Mouse (Mus musculus): Measurements from ENCODE around the gene Zbtb48. TPM values are rescaled to one million over a fixed set of nuclear protein-coding genes. Genes with fewer than 3 reads are reported as not detected.
A peak's percentile ranks its signal among the peaks of the same experiment; 100 is the strongest.

Zbtb48 gene
- 17.5 and 20.6 TPM in 2 replicates for polyA plus RNA-seq (2015; fragmentation: Nextera tagmentation; extraction: Ambion mirVana)

GRCm38 (mm10) chr4:152027524-152027923, at the start of gene Zbtb48:
TSS of gene Zbtb48 (minus strand) at chr4:152027671.
- Histone ChIP-seq H3K36me3 (ENCODE audit: control insufficient read depth, insufficient read depth, low read length) (peaks cover 12% of the 10 kb centered on the region; the same call in 1 of the 2 replicates), H3K4me2 (ENCODE audit: low read depth, low read length) (peak within 1 kb of the TSS; percentile 99), H3K9me3 (ENCODE audit: control insufficient read depth, low read length) (no peaks in the 10 kb centered on the region), H3K9ac (ENCODE audit: low read length) (peak within 1 kb of the TSS; percentile 80), H3K4me3 (ENCODE audit: low read length) (peak within 1 kb of the TSS; percentile 78), H3K27ac (ENCODE audit: low read length) (peak within 1 kb of the TSS; percentile 69), H3K4me1 (replicated peaks; ENCODE audit: control insufficient read depth, insufficient read depth, low read length) (peaks cover 36% of the 10 kb centered on the region), H3K27me3 (ENCODE audit: control insufficient read depth, insufficient read depth, low read depth, low read length) (no peaks in the 10 kb centered on the region)
- under 1% methylated on average over 35 of the region's 35 CpGs for WGBS
- peak; percentile 98 for ATAC-seq (ENCODE audit: low read depth)

DNA sequence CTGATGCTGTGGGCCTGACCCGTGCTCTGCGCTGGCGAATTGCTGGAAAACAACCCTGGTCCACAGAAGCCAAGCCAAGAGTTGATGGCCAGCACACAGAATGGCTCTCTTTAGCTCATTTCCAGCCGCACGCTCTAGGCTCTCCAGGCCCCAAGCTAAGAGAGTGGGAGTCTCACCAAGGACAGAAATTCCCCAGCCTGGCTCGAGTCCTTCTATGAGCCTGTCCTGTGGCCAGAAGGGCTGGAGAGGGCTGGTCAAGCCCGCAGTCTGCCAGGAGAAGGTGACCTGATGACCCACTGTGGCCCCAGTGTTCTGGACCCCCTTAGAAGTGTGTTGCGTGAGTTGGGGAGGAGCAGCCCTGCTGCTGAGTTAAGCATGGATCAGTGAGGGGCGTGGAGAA, 49.7 kb upstream of the Zbtb48 start:
- no peak overlapping the region for H3K27ac ChIP-seq (ENCODE audit: low read length)
- H3K4me2 ChIP-seq (ENCODE audit: low read depth, low read length) = no peak overlapping the region
- ATAC-seq (ENCODE audit: low read depth) = no peak
- no peak overlapping the region for H3K9ac ChIP-seq (ENCODE audit: low read length)
- no peaks in the 10 kb centered on the region for H3K27me3 ChIP-seq (ENCODE audit: control insufficient read depth, insufficient read depth, low read depth, low read length)
- 83% methylated on average over 9 of the region's 9 CpGs for WGBS
- H3K4me3 ChIP-seq (ENCODE audit: low read length) = no peak overlapping the region
- H3K36me3 ChIP-seq (ENCODE audit: control insufficient read depth, insufficient read depth, low read length) = no peaks in the 10 kb centered on the region
- no peaks in the 10 kb centered on the region for H3K9me3 ChIP-seq (ENCODE audit: control insufficient read depth, low read length)
- H3K4me1 ChIP-seq (replicated peaks; ENCODE audit: control insufficient read depth, insufficient read depth, low read length) = peaks cover 9% of the 10 kb centered on the region

GRCm38 (mm10) chr4:152074548-152074947, 47.1 kb upstream of the Zbtb48 start:
- Histone ChIP-seq H3K9me3 (ENCODE audit: control insufficient read depth, low read length) (no peaks in the 10 kb centered on the region), H3K36me3 (ENCODE audit: control insufficient read depth, insufficient read depth, low read length) (no peaks in the 10 kb centered on the region), H3K4me1 (replicated peaks; ENCODE audit: control insufficient read depth, insufficient read depth, low read length) (peaks cover 11% of the 10 kb centered on the region), H3K27ac (ENCODE audit: low read length) (no peak overlapping the region), H3K4me3 (ENCODE audit: low read length) (no peak overlapping the region), H3K4me2 (ENCODE audit: low read depth, low read length) (no peak overlapping the region), H3K9ac (ENCODE audit: low read length) (no peak overlapping the region), H3K27me3 (ENCODE audit: control insufficient read depth, insufficient read depth, low read depth, low read length) (no peaks in the 10 kb centered on the region)
- 75% methylated on average over 9 of the region's 9 CpGs for WGBS
- no peak for ATAC-seq (ENCODE audit: low read depth)

GRCm38 (mm10) chr4:152073715-152074114, 46.2 kb upstream of the Zbtb48 start:
- Histone ChIP-seq H3K9me3 (ENCODE audit: control insufficient read depth, low read length) (no peaks in the 10 kb centered on the region), H3K27me3 (ENCODE audit: control insufficient read depth, insufficient read depth, low read depth, low read length) (no peaks in the 10 kb centered on the region), H3K4me3 (ENCODE audit: low read length) (no peak overlapping the region), H3K4me2 (ENCODE audit: low read depth, low read length) (no peak overlapping the region), H3K27ac (ENCODE audit: low read length) (no peak overlapping the region), H3K4me1 (replicated peaks; ENCODE audit: control insufficient read depth, insufficient read depth, low read length) (peaks cover 11% of the 10 kb centered on the region), H3K36me3 (ENCODE audit: control insufficient read depth, insufficient read depth, low read length) (no peaks in the 10 kb centered on the region), H3K9ac (ENCODE audit: low read length) (no peak overlapping the region)
- 72% methylated on average over 6 of the region's 6 CpGs for WGBS
- no peak for ATAC-seq (ENCODE audit: low read depth)

DNA sequence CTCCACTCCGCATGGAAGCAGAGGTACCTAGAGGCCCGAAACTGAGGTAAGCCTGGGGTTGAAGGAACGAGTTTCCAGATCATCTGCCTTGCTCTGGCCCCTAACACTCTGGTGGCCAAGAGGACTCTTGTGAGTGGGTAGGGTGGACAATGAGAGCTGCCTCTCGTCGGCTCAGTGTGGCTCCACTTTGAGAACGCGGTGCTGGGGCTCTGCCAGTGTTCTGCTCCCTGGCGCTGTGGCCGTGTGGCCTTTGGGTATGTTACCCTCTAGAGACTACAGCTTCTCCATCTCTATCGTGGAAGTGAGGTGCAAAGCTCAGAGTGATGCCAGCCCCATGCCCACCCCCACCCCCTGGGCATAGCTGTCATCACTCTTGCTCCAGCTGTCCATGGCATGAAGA, 45.2 kb upstream of the Zbtb48 start:
- Histone ChIP-seq H3K4me2 (ENCODE audit: low read depth, low read length) (0 out of 2 replicates have a peak overlapping the region, but pooled peaks have one; percentile 3), H3K4me3 (ENCODE audit: low read length) (no peak overlapping the region), H3K4me1 (replicated peaks; ENCODE audit: control insufficient read depth, insufficient read depth, low read length) (peaks cover 11% of the 10 kb centered on the region), H3K36me3 (ENCODE audit: control insufficient read depth, insufficient read depth, low read length) (no peaks in the 10 kb centered on the region), H3K9ac (ENCODE audit: low read length) (no peak overlapping the region), H3K27ac (ENCODE audit: low read length) (peak overlapping the region; percentile 70), H3K27me3 (ENCODE audit: control insufficient read depth, insufficient read depth, low read depth, low read length) (no peaks in the 10 kb centered on the region), H3K9me3 (ENCODE audit: control insufficient read depth, low read length) (no peaks in the 10 kb centered on the region)
- WGBS = 50% methylated on average over 10 of the region's 10 CpGs
- ATAC-seq (ENCODE audit: low read depth) = peak; percentile 7; the same call in 1 of the 2 replicates

DNA sequence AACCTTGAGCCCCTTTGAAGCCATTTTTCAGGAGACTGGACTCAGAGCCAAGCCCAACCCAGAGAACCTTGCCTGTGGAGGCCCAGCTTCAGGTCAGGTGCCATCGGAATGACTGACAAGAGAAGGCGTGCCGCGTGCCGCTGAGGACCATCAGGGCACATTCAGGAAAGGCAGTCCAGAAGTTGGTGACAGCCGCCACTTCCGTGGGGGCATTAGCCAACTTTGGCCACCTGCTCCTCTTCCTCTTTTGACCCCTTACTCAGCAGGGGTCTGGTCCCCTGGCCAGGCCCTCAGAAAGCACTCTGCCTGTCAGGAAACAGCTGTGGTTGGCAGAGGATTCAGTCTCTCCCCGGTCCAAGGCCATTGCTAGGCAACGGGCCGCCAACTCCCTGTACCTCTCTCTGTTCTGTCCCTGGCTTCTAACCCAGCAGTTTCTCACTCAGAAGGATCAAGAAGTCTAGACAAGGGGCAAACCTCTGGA, 44.7 kb upstream of the Zbtb48 start, which contains the start of gene Plekhg5:
Gene Plekhg5 (plus strand): TSS at position 378 of the 481 bp plus-strand sequence.
- no peaks in the 10 kb centered on the region for H3K27me3 ChIP-seq (ENCODE audit: control insufficient read depth, insufficient read depth, low read depth, low read length)
- H3K36me3 ChIP-seq (ENCODE audit: control insufficient read depth, insufficient read depth, low read length) = no peaks in the 10 kb centered on the region
- 0 out of 2 replicates have a peak within 1 kb of the TSS, but pooled peaks have one; percentile 3 for H3K4me2 ChIP-seq (ENCODE audit: low read depth, low read length)
- H3K4me1 ChIP-seq (replicated peaks; ENCODE audit: control insufficient read depth, insufficient read depth, low read length) = peaks cover 11% of the 10 kb centered on the region
- H3K9ac ChIP-seq (ENCODE audit: low read length) = no peak within 1 kb of the TSS
- no peaks in the 10 kb centered on the region for H3K9me3 ChIP-seq (ENCODE audit: control insufficient read depth, low read length)
- peak within 1 kb of the TSS; percentile 70 for H3K27ac ChIP-seq (ENCODE audit: low read length)
- whole genome bisulfite sequencing = 34% methylated on average over 10 of the region's 10 CpGs
- ATAC-seq (ENCODE audit: low read depth) = peak; percentile 80
- no peak within 1 kb of the TSS for H3K4me3 ChIP-seq (ENCODE audit: low read length)

DNA sequence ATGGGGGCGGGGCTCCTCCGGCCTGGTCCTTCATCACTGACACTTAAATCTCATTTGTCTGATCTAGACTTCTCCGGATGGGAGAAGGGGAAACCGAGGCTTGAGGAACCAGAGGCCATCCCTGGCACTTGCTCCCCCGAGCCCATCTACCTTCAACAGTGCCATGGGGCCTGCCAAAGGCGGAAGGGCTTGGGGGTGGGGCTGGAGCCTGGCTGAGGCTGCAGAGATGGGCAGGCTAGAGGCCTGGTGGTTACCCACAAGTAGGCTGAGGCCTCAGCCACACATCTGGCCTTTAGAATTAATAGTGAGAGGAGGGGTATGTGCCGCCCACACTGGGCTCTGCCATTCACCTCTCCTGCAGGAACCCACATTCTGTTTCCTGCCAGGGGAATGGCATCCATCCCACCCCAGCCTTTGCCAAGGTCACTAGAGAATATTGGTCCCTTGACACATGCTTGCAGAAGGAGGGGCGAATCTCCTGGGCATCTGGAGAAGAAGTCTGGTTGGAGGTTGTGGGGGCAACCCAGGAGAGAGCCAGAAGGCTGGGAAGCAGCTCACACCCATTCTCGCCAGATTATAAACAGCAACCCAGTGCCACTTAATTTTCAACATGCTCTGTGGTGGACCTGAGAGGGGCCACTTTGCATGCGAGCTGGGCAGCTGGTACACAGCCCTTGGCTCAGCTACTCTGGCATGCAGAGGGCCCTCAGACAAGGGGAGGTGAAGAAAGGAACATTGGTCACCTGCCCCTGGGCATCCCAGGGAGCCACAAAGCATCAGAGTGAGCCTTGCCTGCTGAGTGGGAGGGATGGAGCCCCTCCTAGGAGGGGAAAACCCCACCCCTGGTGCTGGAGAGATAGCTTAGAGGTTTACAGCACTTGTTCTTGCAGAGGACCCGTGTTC, 43.3 kb upstream of the Zbtb48 start:
- 62% methylated on average over 11 of the region's 11 CpGs for WGBS
- ATAC-seq (ENCODE audit: low read depth) = no peak
- Histone ChIP-seq H3K27ac (ENCODE audit: low read length) (no peak overlapping the region), H3K9me3 (ENCODE audit: control insufficient read depth, low read length) (no peaks in the 10 kb centered on the region), H3K4me1 (replicated peaks; ENCODE audit: control insufficient read depth, insufficient read depth, low read length) (peaks cover 11% of the 10 kb centered on the region), H3K4me3 (ENCODE audit: low read length) (no peak overlapping the region), H3K27me3 (ENCODE audit: control insufficient read depth, insufficient read depth, low read depth, low read length) (no peaks in the 10 kb centered on the region), H3K9ac (ENCODE audit: low read length) (no peak overlapping the region), H3K36me3 (ENCODE audit: control insufficient read depth, insufficient read depth, low read length) (no peaks in the 10 kb centered on the region), H3K4me2 (ENCODE audit: low read depth, low read length) (no peak overlapping the region)

GRCm38 (mm10) chr4:152069245-152069644, 41.8 kb upstream of the Zbtb48 start:
- Histone ChIP-seq H3K27me3 (ENCODE audit: control insufficient read depth, insufficient read depth, low read depth, low read length) (no peaks in the 10 kb centered on the region), H3K4me1 (replicated peaks; ENCODE audit: control insufficient read depth, insufficient read depth, low read length) (peaks cover 11% of the 10 kb centered on the region), H3K9me3 (ENCODE audit: control insufficient read depth, low read length) (no peaks in the 10 kb centered on the region), H3K9ac (ENCODE audit: low read length) (no peak overlapping the region), H3K4me3 (ENCODE audit: low read length) (no peak overlapping the region), H3K27ac (ENCODE audit: low read length) (no peak overlapping the region), H3K36me3 (ENCODE audit: control insufficient read depth, insufficient read depth, low read length) (no peaks in the 10 kb centered on the region), H3K4me2 (ENCODE audit: low read depth, low read length) (no peak overlapping the region)
- 77% methylated on average over 3 of the region's 3 CpGs for WGBS
- no peak for ATAC-seq (ENCODE audit: low read depth)

DNA sequence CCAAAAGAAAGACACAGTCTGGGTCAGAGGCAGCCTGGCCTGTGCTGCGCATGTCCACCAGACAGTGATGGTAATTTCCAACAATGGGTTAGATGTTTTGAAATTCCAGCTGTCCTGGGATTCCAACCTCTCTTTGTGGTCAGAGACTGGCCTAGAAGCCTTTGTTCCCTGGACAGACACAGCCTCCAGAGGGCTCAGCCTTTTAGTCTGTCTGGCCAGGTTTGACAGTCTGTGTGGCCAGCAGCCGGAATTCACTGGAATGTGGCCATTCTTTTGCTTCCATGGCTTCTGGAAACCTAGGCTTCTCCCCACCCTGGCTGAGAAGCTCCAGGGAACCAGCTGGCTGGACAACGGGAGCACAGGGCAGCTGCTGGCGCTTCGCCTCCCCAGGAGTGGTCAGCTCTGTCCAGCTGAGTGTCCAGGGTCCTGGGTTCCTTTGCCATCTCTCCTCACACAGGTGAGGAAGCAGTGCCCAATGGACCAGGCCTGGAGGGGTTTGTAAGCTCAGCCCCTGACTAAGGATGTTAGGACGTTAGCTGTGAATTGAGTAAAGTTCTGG, 40.8 kb upstream of the Zbtb48 start:
- no peak overlapping the region for H3K9ac ChIP-seq (ENCODE audit: low read length)
- ATAC-seq (ENCODE audit: low read depth) = no peak
- H3K27me3 ChIP-seq (ENCODE audit: control insufficient read depth, insufficient read depth, low read depth, low read length) = no peaks in the 10 kb centered on the region
- WGBS = 75% methylated on average over 6 of the region's 6 CpGs
- no peak overlapping the region for H3K4me3 ChIP-seq (ENCODE audit: low read length)
- H3K36me3 ChIP-seq (ENCODE audit: control insufficient read depth, insufficient read depth, low read length) = no peaks in the 10 kb centered on the region
- no peak overlapping the region for H3K4me2 ChIP-seq (ENCODE audit: low read depth, low read length)
- no peak overlapping the region for H3K27ac ChIP-seq (ENCODE audit: low read length)
- H3K9me3 ChIP-seq (ENCODE audit: control insufficient read depth, low read length) = no peaks in the 10 kb centered on the region
- peaks cover 9% of the 10 kb centered on the region for H3K4me1 ChIP-seq (replicated peaks; ENCODE audit: control insufficient read depth, insufficient read depth, low read length)

Data from lung, embryonic 16.5 days (tissue).